Mouse (Mus musculus) heart, postnatal 0 days (tissue): ENCODE data around the gene Otx2. TPM values are rescaled to one million over a fixed set of nuclear protein-coding genes. Genes with fewer than 3 reads are reported as not detected.
A peak's percentile ranks its signal among the peaks of the same experiment; 100 is the strongest.

ENCODE experiments used
- ATAC-seq: fragments of 200-750 bp; cut with Nextera tagmentation; 2 replicates; pipeline ENCODE4 v1.8.0; 2017; ENCODE audit warnings: low read depth, moderate number of reproducible peaks, moderate library complexity; ENCODE audit not compliant: insufficient read depth
- DNase-seq: peaks from one replicate; pipeline ENCODE4 v3.0.0-alpha.2; 2016; ENCODE audit warnings: low spot score
- H3K27ac ChIP-seq: fragments of 300-500 bp; sonication (generic); 2 replicates; pipeline ENCODE4 v1.5.1; 2014; ENCODE audit warnings: low read depth, mild to moderate bottlenecking
- H3K27me3 ChIP-seq: fragments of 300-500 bp; sonication (generic); 2 replicates; pipeline ENCODE4 v1.6.1; 2014; ENCODE audit warnings: low read length, mixed read lengths; ENCODE audit not compliant: control insufficient read depth, insufficient read depth
- H3K36me3 ChIP-seq: fragments of 300-500 bp; sonication (generic); replicated peaks from 2 replicates; pipeline ENCODE4 v1.6.1; 2014; ENCODE audit warnings: low read length, mixed read lengths; ENCODE audit not compliant: control insufficient read depth, insufficient read depth
- H3K4me1 ChIP-seq: fragments of 300-500 bp; sonication (generic); 2 replicates; pipeline ENCODE4 v1.6.1; 2014; ENCODE audit warnings: antibody characterized with exemption; ENCODE audit not compliant: control insufficient read depth, insufficient read depth
- H3K4me2 ChIP-seq: fragments of 300-500 bp; sonication (generic); 2 replicates; pipeline ENCODE4 v1.6.1; 2014; ENCODE audit warnings: low read depth, mild to moderate bottlenecking, low read length, moderate library complexity
- H3K4me3 ChIP-seq: fragments of 300-500 bp; sonication (generic); 2 replicates; pipeline ENCODE4 v1.5.1; 2014; ENCODE audit warnings: low read depth, low read length
- H3K9ac ChIP-seq: fragments of 300-500 bp; sonication (generic); replicated peaks from 2 replicates; pipeline ENCODE4 v1.6.1; 2014; ENCODE audit warnings: low read depth, low read length, mixed read lengths
- H3K9me3 ChIP-seq: fragments of 300-500 bp; sonication (generic); replicated peaks from 2 replicates; pipeline ENCODE4 v1.6.1; 2016; ENCODE audit warnings: low read length; ENCODE audit not compliant: control insufficient read depth
- CTCF ChIP-seq: IDR thresholded peaks from 2 replicates; pipeline ENCODE4 v1.5.1; 2016; ENCODE audit warnings: antibody characterized with exemption, control low read depth, low read depth
- EP300 ChIP-seq: IDR thresholded peaks from 2 replicates; pipeline ENCODE4 v1.6.1; 2016; ENCODE audit warnings: antibody characterized with exemption, low read depth
- WGBS: fragments of 180-500 bp; shearing (Covaris S2); extraction: QIAGEN DNeasy Blood & Tissue Kit; methylation state at CpG from one replicate; pipeline ENCODE4 v1.1.7; 2014; 5-methylcytosine and 5-hydroxymethylcytosine counted together
- polyA plus RNA-seq: library from polyadenylated mRNA; unstranded; fragments of >200 nt; fragmentation: Nextera tagmentation; extraction: Ambion mirVana; gene quantifications from 2 replicates; pipeline ENCODE4 v1.2.1, GENCODE M21; 2015
- total RNA-seq: library from RNA; depleted of rRNA; stranded (reverse); fragments of >200 nt; gene quantifications from 2 replicates; pipeline ENCODE4 v1.2.3, GENCODE M21; 2014; ENCODE audit warnings: low replicate concordance

Otx2 gene
- total and polyA plus RNA-seq, 2 experiments from 2014 or later: not detected

DNA sequence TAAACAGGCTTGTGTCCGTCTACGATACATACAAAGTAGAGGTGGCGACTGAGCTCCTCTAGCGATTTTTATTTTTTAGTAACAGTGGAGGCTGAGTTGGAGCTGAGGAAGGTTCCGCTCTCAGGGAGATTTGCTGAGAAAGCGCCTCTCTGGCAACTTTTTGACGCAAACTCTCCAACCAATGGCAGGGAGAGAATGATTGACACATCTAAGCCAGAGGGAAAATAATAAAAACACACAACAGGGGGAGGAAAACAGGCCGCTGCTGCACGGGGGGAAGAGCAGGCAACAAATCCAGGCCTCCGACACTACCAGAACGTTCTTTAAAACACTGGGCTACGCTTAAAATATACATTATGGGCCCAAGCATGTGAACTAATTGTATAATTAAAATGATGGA lies 6.2 kb downstream of the Otx2 start:
- TF ChIP-seq CTCF (no peak), EP300 (no peak)
- 10% methylated on average over 12 of the region's 12 CpGs for WGBS
- Histone ChIP-seq H3K27ac (no peak overlapping the region), H3K9ac (no peak overlapping the region), H3K4me3 (no peak overlapping the region), H3K4me1 (no peaks in the 10 kb centered on the region), H3K4me2 (no peak overlapping the region), H3K36me3 (no peaks in the 10 kb centered on the region), H3K9me3 (no peaks in the 10 kb centered on the region), H3K27me3 (peaks cover 98% of the 10 kb centered on the region)
- ATAC-seq: no peak
- DNase-seq: no peak

DNA sequence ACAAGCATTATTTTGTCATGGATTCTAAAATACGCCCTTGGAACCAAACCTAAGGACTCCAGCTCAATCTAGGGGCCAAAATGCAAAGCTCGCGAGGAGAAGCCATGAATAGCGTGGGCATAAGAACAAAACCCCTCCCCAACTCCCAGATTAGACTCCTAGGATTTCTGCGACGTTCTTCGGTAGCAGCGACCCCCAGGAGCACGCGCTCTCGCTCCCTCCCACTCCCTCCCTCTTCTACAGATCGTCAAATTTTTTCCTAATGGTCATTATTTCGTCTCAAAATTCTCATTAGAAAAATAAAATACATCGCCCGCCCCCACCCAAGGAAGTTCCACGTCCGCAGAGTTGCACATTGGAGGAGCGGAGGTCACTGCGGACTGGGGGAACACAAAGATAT lies 6.8 kb downstream of the Otx2 start:
- H3K27ac ChIP-seq: no peak overlapping the region
- no peaks in the 10 kb centered on the region for H3K36me3 ChIP-seq
- ATAC-seq (no peak), DNase-seq (no peak)
- TF ChIP-seq CTCF (no peak), EP300 (no peak)
- no peak overlapping the region for H3K4me2 ChIP-seq
- H3K27me3 ChIP-seq: peaks cover 98% of the 10 kb centered on the region
- H3K4me3 ChIP-seq: no peak overlapping the region
- no peaks in the 10 kb centered on the region for H3K4me1 ChIP-seq
- 3% methylated on average over 19 of the region's 19 CpGs for WGBS
- no peaks in the 10 kb centered on the region for H3K9me3 ChIP-seq
- no peak overlapping the region for H3K9ac ChIP-seq

DNA sequence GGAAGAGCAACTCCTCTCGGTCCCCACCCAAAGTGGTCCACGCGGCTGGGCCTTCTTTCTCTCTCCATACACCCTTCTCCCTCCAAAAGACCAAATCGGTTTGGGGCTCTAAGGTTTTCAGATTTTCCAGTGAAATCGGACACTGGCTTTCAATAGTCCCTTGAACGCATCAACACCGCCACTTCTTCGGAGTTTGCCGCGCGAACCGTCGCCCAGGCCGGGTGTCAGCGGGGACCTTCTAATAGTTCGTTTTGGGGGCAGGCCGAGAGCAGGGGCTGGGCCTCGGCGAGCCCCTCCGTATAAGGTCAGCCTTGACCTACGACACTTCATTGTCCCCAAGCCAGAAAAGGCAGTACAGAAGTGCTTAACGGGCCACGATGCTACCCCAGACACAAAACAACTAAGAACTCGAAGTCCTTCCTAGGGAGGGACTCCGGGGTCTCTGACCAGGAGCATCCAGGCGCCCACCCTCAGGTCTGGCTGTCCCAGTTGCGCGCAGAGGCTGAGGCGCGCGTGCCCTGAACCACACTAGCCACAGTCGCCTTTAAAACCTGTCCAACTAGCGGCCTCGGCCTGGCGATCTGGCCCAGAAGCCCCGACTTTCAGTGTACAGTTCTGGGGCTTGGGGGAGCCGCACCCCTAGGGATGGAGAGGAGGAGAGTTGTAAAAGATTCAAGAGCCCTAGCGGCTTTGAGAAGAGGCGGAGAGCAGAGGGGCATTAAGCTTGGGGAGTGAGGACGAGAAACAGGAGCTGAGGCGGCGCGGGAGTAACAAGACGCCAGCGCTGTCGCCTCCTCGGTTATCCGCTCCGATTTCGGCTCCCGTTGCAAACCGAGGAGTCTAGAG lies 7.6 kb downstream of the Otx2 start:
- TF ChIP-seq CTCF: no peak
- TF ChIP-seq EP300: no peak
- WGBS: 2% methylated on average over 52 of the region's 52 CpGs
- H3K4me2 ChIP-seq: no peak overlapping the region
- ATAC-seq: peak; percentile 21; the same call in 1 of the 2 replicates
- H3K4me1 ChIP-seq: no peaks in the 10 kb centered on the region
- peak overlapping the region; percentile 10; the same call in 1 of the 2 replicates for H3K4me3 ChIP-seq
- H3K9ac ChIP-seq: no peak overlapping the region
- no peak for DNase-seq
- H3K27ac ChIP-seq: no peak overlapping the region
- H3K9me3 ChIP-seq: no peaks in the 10 kb centered on the region
- H3K27me3 ChIP-seq: peaks cover 98% of the 10 kb centered on the region
- H3K36me3 ChIP-seq: no peaks in the 10 kb centered on the region

DNA sequence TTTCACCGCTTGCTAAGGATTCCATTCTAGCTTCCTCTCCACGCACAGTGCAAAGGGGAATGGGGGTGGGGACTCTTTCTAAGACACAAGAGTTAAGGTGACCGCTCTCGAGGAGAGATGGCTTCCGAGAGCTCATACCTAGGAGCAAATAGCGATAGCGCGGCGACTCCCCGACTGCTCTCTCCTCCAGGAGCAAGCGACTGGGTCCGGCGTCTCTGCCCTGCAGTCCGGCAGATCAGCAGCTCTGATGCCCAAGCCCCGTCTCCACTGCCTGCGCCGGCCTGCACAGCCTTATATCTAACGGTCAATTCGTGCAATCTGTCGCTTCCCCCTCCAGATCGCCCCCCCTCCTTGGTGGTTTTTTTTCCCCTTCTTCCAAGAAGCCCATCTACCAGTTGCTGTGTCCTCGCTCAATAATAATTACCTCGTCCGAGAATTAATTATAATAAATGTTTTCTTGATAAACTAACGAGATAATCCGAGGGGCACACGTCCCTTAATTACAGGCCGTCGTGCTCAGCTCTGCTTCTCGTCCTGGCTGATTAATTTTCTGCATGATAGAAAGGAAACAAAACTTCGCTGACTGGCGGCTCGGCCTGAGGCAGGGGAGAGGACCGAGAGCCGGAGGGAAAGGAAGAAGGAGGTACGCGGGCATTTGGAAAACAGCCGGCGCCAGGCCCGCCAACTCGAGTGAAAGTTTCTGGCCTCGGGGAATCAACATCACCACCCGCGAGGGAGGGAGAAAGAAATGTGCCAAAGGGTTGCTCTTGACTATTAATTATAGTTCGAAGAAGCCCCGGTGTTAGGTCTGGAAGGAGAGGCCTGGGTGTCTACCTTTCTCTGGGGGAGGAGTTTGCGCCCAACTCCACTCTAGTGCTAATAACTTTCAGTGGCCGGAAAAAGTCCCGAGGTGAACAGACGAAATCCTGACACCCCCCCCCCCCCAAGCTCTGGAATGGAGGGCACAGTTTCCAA lies 8.5 kb downstream of the Otx2 start:
- no peaks in the 10 kb centered on the region for H3K4me1 ChIP-seq
- H3K4me2 ChIP-seq: peak overlapping the region; percentile 20; the same call in 1 of the 2 replicates
- no peaks in the 10 kb centered on the region for H3K36me3 ChIP-seq
- DNase-seq (no peak), ATAC-seq (no peak)
- TF ChIP-seq EP300 (no peak), CTCF (no peak)
- peak overlapping the region; percentile 15 for H3K4me3 ChIP-seq
- no peaks in the 10 kb centered on the region for H3K9me3 ChIP-seq
- H3K27me3 ChIP-seq: peaks cover 98% of the 10 kb centered on the region
- H3K9ac ChIP-seq: no peak overlapping the region
- no peak overlapping the region for H3K27ac ChIP-seq
- 2% methylated on average over 49 of the region's 50 CpGs for WGBS

DNA sequence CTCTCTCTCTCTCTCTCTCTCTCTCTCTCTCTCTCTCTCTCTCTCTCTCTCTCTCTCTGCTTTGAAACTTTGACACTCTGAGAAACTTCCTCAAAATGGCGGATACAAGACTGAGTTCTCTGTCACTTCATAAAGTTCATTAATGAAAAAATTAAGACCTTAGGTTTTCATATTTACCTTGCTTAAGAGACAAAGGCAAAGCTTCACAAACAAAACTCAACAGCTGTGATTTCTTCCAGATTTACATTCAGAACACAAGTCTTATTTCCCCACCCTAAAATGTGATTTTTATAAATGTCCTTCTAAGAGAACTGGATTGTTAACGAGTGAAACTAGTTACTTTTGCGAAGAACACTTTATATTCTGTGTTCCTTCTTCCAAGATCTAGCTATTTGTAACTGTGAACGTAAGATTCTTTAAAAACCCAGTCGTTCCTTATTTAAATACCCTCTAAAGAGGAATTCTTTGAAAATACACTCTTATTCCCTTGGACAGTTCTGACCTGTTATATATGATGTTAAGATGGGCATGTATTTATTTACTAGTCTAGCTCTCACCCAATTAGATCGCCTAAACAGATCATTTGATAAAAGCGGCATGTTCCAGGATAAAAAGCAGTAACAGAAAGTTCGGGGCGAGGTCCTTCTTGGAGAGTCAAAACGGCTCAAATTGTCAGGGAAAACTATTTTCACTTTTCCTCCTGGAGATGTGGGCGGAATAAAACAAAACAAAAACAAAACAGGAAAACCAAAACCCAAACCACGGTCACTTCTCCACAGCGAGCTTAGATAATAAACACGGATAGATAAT lies 9.4 kb downstream of the Otx2 start:
- DNase-seq: no peak
- peak overlapping the region; percentile 15 for H3K4me3 ChIP-seq
- H3K27me3 ChIP-seq: peaks cover 98% of the 10 kb centered on the region
- no peak overlapping the region for H3K9ac ChIP-seq
- H3K27ac ChIP-seq: no peak overlapping the region
- no peaks in the 10 kb centered on the region for H3K36me3 ChIP-seq
- H3K4me1 ChIP-seq: no peaks in the 10 kb centered on the region
- no peak for TF ChIP-seq CTCF
- no peak for TF ChIP-seq EP300
- no peak for ATAC-seq
- 5% methylated on average over 14 of the region's 14 CpGs for WGBS
- H3K4me2 ChIP-seq: no peak overlapping the region
- no peaks in the 10 kb centered on the region for H3K9me3 ChIP-seq
